Mouse (Mus musculus) telencephalon, adult 2 months (tissue): ENCODE data around the gene Lrp10.

Source experiments
- DNase-seq: peaks from one replicate; pipeline ENCODE4 v3.0.0-alpha.2; 2011; ENCODE audit warnings: low read depth, low spot score

The Lrp10 gene

GRCm38 (mm10) chr14:54475941-54476844 is 12.3 kb downstream of the Lrp10 start, which contains the start of gene Rem2:
TSS of gene Rem2 (plus strand) at chr14:54476100.
- peak; percentile 83 for DNase-seq

- no peak for DNase-seq
Observed at GRCm38 (mm10) chr14:54477172-54477909, 13.4 kb downstream of the Lrp10 start.

- no peak for DNase-seq
Observed at GRCm38 (mm10) chr14:54479451-54479920, 15.5 kb downstream of the Lrp10 start.

- DNase-seq, result no peak
Observed at GRCm38 (mm10) chr14:54480673-54481072, 16.7 kb downstream of the Lrp10 start.

DNA sequence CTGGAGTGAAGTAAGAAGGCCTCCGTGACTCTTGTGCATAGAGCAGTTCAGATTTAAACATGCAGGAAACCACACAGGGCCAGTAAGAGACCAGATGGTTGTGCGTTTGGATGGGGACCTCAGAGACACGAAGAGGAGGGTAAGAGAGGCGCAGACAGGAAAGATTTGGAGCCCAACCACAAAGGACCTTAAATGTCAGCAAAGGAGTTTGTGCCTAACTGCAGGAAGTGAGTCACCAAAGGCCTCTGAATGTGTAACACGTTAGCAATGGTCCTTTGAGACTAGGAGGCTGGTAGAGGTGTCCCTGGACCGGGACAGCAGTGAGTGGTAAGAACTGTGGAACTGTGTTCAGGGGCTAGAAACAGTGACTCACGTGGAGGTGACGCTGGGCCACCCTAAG is 17.5 kb downstream of the Lrp10 start:
- DNase-seq, result no peak

DNA sequence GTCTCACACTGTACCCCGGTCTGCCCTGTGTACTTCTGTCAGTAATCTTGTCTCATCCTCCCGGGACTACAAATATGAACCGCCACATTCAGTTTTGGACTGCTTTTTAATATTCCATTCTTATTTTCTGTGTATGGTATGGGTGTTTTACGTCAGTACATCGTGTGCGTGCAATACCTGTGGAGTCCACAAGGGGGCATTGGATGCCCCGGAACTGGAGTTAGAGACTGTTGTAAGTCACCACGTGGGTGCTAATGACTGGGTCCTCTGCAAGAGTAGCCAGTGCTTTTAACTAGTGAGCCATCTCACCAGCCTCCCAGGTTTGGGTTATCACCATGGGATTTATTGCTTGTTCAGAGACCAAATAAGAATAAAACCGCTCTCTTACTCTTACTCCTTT is 18.6 kb downstream of the Lrp10 start:
- DNase-seq, result no peak

GRCm38 (mm10) chr14:54485899-54486298 is 22.0 kb downstream of the Lrp10 start:
- no peak for DNase-seq

DNA sequence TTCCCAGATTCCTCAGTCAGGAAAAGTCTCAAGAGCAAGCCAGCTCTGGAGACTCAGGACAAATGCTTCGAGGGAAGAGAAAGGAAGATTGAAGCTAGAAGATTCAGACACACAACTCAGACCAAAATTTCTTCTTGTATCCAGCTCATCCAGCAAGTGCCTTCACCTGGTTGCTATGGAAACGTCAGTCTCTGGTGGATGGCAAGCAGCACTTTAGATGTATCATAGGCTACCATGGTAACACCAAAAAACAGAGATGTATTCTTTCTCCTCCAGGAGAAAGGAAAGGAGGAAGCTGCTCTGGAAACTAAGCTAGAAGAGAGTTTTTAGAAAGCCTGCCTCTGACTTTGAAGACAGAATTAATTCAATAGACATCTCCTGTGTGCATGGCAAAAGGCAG is 23.8 kb downstream of the Lrp10 start:
- DNase-seq, result no peak

- DNase-seq, result no peak
Observed at GRCm38 (mm10) chr14:54488350-54488749, 24.4 kb downstream of the Lrp10 start.

DNA sequence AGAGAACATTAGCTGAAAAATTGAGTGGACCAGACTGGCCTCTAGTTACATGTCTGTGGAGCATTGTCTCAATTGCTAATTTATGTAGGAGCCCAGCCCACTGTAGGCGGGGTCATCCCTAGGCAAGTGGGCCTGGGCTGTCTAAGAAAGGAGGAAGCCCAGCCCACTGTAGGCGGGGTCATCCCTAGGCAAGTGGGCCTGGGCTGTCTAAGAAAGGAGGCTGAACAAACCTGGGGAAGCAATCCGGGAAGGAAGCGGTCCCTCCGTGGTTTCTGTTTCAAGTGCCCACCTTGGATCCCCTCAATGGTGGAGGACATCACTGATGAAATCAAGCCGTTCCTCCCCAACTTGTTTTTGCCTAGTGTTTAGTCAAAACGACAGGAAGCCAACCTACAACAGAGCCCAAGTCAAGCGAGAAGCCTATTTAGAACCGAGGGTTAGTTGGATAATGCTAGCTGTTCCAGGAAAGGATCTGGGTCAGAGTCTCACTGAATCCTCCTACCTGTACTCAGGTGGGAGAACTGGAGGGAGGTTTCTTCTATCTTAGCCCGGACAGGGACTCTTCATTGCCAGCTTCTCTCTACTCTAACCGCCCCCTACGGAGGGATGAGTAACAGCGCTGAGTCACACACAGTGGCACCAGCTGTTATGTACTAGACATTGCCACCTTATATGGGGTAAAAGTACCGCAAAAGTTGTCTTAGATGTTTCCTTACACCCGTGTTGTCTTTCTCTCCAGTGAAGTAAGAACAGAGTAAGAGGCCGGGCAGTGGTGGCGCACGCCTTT is 28.6 kb downstream of the Lrp10 start:
- peak; percentile 50 for DNase-seq

- no peak for DNase-seq
Observed at GRCm38 (mm10) chr14:54493236-54493635, 29.3 kb downstream of the Lrp10 start.

GRCm38 (mm10) chr14:54494234-54494633 is 30.3 kb downstream of the Lrp10 start:
- DNase-seq, result no peak

DNA sequence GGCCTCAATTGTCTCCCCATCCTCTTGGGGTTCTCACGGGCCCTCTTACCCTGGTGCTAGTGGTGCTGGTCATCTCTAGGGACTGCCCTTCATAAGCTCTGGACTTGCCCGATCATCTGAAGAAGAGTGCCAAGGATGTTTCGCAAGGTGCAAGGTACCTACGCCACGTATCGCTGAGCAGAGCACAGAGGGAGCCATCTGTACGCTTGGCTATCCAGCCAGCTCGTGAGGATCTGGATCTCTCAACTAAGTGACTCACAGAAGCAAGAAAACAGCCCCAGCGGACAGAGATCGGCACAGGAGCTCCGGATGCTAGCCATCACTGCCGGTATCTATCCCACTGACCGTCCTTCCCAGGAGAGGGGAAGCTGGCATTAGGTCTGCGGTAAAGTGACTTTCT is 32.8 kb downstream of the Lrp10 start:
- DNase-seq, result no peak

GRCm38 (mm10) chr14:54499330-54499729 is 35.4 kb downstream of the Lrp10 start:
- DNase-seq, result no peak

GRCm38 (mm10) chr14:54501365-54501764 is 37.4 kb downstream of the Lrp10 start:
- no peak for DNase-seq

DNA sequence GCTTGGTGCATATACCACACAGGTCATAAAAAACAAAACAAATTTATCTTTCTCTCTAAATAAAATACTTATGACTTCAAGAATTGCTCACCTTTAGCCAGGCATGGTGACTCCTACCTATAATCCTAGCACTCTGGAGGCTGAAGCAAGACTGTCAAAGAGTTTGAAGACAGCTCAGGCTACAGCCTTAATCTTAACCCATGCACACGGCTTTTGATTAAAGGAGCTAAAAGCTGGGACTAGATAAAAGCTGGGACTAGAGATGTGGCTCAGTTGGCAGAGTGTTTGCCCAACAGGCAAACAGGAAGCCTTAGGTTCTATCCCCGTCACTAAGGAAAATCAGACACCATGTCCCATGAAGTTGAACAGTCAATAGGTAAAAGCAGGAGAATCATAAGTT is 39.2 kb downstream of the Lrp10 start:
- DNase-seq, result no peak

DNA sequence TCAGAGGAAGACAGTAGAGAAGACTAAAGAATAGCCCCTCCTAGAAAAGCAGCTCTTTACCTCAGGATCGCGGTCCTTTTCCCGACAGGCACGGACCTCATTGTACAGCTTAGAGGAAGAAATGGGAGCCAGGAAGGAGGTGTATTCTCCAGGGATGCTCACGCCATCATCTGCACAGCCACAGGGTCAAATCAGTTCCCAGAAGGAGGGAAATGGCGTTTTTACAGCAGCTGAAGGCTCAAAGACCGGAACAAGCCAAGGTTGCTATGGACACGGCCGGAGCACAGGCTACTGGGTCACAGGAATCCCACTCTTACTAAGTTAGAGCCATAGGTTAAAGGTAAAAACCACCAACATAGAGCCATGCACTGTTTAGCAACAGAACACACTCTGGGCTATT is 45.8 kb downstream of the Lrp10 start:
- DNase-seq, result no peak

GRCm38 (mm10) chr14:54516710-54517310 is 52.9 kb downstream of the Lrp10 start:
- no peak for DNase-seq
